Mouse (Mus musculus): ENCODE data around the gene Trim9.

Gene Trim9

DNA sequence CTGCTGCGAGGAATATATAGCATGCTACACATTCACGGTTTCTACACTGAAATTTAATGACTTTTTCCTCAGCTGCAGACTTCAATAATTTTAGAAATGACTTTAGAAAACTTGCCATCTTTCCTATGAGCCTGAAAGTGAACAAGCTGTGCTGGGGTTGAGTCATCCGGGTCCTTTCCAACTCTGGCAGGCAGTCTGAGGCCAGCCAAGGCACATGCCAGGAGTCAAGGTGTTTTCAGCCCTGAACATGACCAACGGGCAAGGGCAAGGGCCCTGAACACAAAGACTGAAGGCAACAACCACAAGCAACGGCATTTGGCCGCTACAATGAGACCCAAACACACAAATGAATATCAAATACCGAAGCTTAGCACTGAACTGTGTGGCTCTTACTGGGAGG, 21.6 kb downstream of the Trim9 start:
- no peak for DNase-seq (ENCODE audit: low spot score in 2 of 2)

- DNase-seq (ENCODE audit: low spot score in 2 of 2) = no peak
Measured at GRCm38 (mm10) chr12:70322790-70323189, 24.6 kb downstream of the Trim9 start.

DNA sequence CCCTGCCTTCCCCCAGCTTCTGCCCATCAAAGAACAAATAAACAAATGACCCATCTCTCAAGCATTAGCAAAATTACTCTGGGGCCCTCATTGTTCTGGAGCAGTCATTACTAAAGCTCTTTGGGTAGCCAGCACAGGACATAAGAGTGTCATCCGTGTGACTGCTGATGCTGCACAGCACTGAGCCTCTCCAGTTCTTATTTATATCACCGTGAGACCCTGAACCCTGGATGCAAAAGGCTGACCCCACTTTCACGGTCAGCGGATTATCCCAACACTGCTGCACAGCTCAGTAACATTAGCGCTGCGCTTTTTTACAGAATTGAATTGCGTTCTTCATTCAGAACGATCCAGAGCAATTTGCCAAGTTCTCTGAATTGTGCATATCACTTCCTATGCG, 31.3 kb downstream of the Trim9 start:
- no peak for DNase-seq (ENCODE audit: low spot score in 2 of 2)

GRCm38 (mm10) chr12:70307881-70308280, 39.5 kb downstream of the Trim9 start:
- DNase-seq (ENCODE audit: low spot score in 2 of 2) = no peak

DNA sequence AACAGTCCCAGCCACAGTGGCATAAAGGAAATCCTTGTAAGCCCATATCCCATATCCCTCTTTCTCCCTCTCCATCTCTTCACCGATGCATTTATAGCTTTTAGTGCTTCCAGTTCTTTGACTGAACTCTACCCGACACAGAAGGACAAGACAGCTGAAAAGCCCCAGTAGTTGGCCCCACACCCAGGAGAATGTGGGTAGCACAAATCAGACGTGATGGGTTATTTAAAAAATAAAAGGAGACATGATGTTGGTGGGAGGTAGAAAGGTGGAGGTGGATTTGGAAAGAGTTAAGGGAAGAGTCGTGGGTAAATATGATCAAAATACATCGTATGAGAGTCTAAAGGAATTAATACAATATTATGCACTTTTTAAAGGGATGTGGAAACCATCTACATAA, 40.4 kb downstream of the Trim9 start:
- no peak for DNase-seq (ENCODE audit: low spot score in 2 of 2)

GRCm38 (mm10) chr12:70304014-70304413, 43.4 kb downstream of the Trim9 start:
- DNase-seq (ENCODE audit: low spot score in 2 of 2) = no peak

- no peak for DNase-seq (ENCODE audit: low spot score in 2 of 2)
Measured at GRCm38 (mm10) chr12:70303525-70303924, 43.9 kb downstream of the Trim9 start.

DNA sequence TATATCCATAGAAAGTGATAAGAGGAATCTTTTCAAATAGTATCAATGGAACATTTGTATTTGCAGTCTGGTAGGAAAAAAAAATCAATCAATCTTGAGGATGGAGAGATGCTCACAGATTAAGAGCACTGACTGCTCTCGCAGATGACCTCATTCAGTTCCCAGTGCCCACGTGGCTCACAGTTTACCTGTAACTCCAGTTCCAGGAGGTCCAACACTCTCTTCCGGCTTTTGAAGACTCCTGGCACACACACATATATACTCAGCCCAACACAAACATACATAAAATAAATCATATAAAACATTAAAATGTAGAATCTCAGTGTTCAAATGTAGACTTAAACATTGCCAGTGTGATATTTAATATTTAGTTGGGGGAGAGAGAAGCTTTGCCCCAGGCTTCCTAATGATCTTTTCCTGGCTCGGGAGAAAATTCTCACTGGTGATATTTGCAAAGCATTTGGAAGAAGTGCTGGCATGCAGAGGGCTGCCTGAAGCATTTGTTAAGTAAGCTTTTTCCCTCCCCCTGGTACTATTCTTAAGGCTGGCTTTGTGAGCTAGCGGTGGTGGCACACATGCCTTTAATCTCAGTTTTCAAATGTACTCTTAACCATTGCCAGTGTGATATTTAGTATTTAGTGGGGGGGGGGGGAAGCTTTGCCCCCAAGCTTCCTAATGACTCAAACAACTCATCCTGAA, 45.2 kb downstream of the Trim9 start:
- DNase-seq (ENCODE audit: low spot score in 2 of 2) = no peak

- DNase-seq (ENCODE audit: low spot score in 2 of 2) = no peak
Measured at GRCm38 (mm10) chr12:70293927-70294684, 53.3 kb downstream of the Trim9 start.

DNA sequence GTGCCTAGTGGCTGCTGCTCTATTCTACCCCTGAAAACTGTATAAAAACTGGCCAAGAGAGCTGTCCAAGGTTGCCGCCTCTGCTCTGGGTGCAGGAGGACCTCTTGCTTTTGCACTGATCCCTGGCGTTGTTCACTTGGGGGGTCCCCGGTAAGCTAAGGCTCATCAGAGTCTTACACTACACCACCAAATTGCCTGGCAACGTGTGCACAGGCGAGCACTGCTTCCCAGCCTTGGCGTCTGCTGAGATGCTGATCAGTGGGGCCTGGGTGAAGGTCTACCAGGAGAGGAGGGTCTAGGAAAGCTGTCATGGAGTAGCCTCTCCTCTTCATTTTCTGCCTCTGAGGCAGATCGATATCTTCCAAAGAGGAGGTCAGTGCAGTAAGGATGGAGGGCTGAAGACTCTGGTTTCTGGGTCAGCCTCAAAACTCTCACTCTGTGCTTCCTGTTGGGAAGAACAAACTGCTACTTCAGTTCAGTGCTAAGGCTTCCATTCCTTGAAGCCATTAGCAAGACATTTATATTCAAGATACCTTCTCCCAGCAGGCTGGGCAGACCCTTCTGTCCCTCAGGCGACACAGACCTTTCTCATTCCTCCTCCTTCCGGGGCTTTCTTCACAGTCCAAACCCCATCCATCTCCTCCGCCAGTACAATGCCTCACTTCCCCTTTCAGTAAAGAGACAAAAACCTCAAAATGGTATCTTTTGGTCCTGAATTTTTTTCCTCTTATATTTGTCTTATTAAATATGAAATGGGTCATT, 54.1 kb downstream of the Trim9 start:
- DNase-seq (ENCODE audit: low spot score in 2 of 2) = no peak

GRCm38 (mm10) chr12:70285521-70285920, 61.9 kb downstream of the Trim9 start:
- DNase-seq (ENCODE audit: low spot score in 2 of 2) = no peak

GRCm38 (mm10) chr12:70284979-70285378, 62.4 kb downstream of the Trim9 start:
- DNase-seq (ENCODE audit: low spot score in 2 of 2) = no peak

DNA sequence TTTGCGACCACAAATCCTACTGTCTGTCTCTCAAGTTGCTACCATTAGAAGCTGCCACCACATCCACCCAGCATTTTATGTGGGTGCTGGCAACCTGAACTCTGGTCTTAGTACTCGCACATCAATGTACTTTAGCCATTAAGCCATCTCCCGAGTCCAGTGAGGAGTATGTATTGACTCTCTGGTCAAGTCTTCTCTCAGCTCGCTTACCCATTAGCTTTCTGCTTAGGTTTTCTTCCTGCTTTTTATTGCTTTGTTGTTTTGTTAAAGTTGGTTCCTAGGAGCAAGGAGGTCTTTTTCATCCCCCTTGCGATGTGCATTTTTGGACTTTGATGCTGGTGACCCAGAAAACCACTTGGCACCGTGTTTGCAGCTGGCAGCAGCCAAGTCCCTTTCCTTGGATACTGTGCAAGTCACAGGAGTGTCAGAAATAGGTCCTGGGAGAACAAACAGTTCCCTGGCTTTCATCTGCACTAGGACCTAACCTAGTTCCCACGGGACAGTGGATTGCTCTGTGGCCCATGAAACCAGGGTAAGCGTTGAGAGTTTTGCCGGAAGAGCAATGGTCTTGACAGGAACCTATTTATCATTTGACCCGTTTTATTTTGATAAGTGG, 64.2 kb downstream of the Trim9 start:
- no peak for DNase-seq (ENCODE audit: low spot score in 2 of 2)

GRCm38 (mm10) chr12:70280930-70281329, 66.5 kb downstream of the Trim9 start:
- no peak for DNase-seq (ENCODE audit: low spot score in 2 of 2)

DNA sequence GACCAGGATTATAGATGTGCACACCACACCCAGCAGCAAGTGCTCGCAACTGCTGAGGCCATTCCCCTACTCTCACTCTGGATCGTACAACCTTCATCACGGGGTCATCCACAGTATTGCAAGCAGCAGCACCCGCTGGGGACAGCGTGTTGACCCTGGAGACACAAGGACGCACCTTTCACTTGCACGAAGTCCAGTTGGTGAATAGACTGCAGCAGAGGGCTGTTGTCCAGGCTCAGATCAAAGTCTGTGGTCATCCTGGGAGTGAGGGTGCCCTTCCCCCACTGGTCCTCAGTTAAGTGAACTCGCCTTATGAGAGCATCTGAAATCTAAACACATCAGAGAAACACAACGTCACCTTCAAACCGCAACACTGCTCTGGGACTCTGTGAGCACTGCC, 67.0 kb downstream of the Trim9 start:
- DNase-seq (ENCODE audit: low spot score in 2 of 2) = no peak

- no peak for DNase-seq (ENCODE audit: low spot score in 2 of 2)
Measured at GRCm38 (mm10) chr12:70277071-70277939, 70.1 kb downstream of the Trim9 start.

GRCm38 (mm10) chr12:70269724-70270123, 77.7 kb downstream of the Trim9 start:
- no peak for DNase-seq (ENCODE audit: low spot score in 2 of 2)

- DNase-seq (ENCODE audit: low spot score in 2 of 2) = no peak
Measured at GRCm38 (mm10) chr12:70267314-70267713, 80.1 kb downstream of the Trim9 start.

DNA sequence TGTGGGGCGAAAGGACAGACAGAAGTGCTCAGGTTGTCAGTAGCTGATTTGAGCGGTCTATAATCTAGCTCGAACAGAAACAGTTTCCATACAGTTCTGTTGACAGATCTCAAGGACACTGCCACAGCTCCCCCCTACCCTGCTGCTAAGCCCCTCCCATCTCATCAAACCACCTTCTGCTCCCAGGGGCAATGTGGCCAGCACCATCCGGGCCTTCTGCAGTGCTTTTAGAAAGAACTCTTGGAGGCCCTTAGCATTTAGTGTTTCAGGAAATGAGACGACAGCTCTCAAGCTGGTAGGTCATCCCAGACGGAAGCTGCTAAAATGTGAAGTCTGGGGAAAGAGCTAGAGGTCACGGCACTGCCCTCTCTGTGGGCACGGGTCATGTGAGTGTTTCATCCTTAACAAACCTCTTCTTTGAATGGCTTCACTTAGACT, 80.9 kb downstream of the Trim9 start:
- no peak for DNase-seq (ENCODE audit: low spot score in 2 of 2)

DNA sequence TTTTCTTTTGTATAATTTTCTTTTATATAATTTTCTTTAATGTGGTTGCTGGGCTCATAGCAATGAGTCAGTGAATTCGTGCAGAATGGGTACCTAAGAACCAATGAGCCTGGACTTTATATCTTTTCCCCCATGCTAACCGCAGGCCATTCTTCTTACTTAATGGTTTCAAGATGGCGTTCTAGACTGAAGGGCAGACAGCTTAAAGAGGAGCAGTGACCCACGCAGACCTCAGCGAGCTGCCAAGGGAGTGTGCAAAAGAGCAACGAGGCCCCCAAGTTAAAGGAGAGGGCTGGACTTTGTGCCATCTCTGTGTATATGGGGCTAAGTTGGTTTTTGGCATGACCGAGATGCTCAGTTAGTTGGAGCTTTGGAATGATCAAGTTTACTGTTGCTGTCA, 83.7 kb downstream of the Trim9 start:
- no peak for DNase-seq (ENCODE audit: low spot score in 2 of 2)

GRCm38 (mm10) chr12:70262271-70262953, 85.0 kb downstream of the Trim9 start:
- no peak for DNase-seq (ENCODE audit: low spot score in 2 of 2)
